Mouse (Mus musculus): ENCODE data around the gene 9330182L06Rik.

Gene 9330182L06Rik

GRCm38 (mm10) chr5:9265586-9266279, at the start of gene 9330182L06Rik:
9330182L06Rik (plus strand) TSS chr5:9266118.
- DNase-seq (ENCODE audit: low read depth), result no peak

- DNase-seq (ENCODE audit: low read depth), result no peak
These were observed 38.4 kb upstream of the 9330182L06Rik start for GRCm38 (mm10) chr5:9227456-9228008.

GRCm38 (mm10) chr5:9264361-9264760, 1.6 kb upstream of the 9330182L06Rik start:
- DNase-seq (ENCODE audit: low read depth), result no peak

- no peak for DNase-seq (ENCODE audit: low read depth)
These were observed 484 bp downstream of the 9330182L06Rik start for GRCm38 (mm10) chr5:9266280-9266923.

- DNase-seq (ENCODE audit: low read depth), result no peak
These were observed 3.7 kb downstream of the 9330182L06Rik start for GRCm38 (mm10) chr5:9269666-9270065.

GRCm38 (mm10) chr5:9272976-9273375, 7.1 kb downstream of the 9330182L06Rik start:
- DNase-seq (ENCODE audit: low read depth), result no peak

- DNase-seq (ENCODE audit: low read depth), result no peak
These were observed 30.0 kb downstream of the 9330182L06Rik start for GRCm38 (mm10) chr5:9295777-9296549.

GRCm38 (mm10) chr5:9296550-9296928, 30.6 kb downstream of the 9330182L06Rik start:
- DNase-seq (ENCODE audit: low read depth), result no peak

- DNase-seq (ENCODE audit: low read depth), result no peak
These were observed 60.9 kb downstream of the 9330182L06Rik start for GRCm38 (mm10) chr5:9326863-9327262.

GRCm38 (mm10) chr5:9327528-9327927, 61.6 kb downstream of the 9330182L06Rik start:
- DNase-seq (ENCODE audit: low read depth), result no peak

- DNase-seq (ENCODE audit: low read depth), result no peak
These were observed 73.0 kb downstream of the 9330182L06Rik start for GRCm38 (mm10) chr5:9338756-9339510.

- no peak for DNase-seq (ENCODE audit: low read depth)
These were observed 73.7 kb downstream of the 9330182L06Rik start for GRCm38 (mm10) chr5:9339511-9340173.

GRCm38 (mm10) chr5:9344581-9344980, 78.7 kb downstream of the 9330182L06Rik start:
- no peak for DNase-seq (ENCODE audit: low read depth)

- DNase-seq (ENCODE audit: low read depth), result no peak
These were observed 79.2 kb downstream of the 9330182L06Rik start for GRCm38 (mm10) chr5:9345038-9345617.

GRCm38 (mm10) chr5:9345625-9346024, 79.7 kb downstream of the 9330182L06Rik start:
- no peak for DNase-seq (ENCODE audit: low read depth)

GRCm38 (mm10) chr5:9346510-9346909, 80.6 kb downstream of the 9330182L06Rik start:
- DNase-seq (ENCODE audit: low read depth), result no peak

GRCm38 (mm10) chr5:9352163-9352562, 86.2 kb downstream of the 9330182L06Rik start:
- DNase-seq (ENCODE audit: low read depth), result no peak

- no peak for DNase-seq (ENCODE audit: low read depth)
These were observed 86.7 kb downstream of the 9330182L06Rik start for GRCm38 (mm10) chr5:9352646-9353045.

- no peak for DNase-seq (ENCODE audit: low read depth)
These were observed 88.3 kb downstream of the 9330182L06Rik start for GRCm38 (mm10) chr5:9354257-9354656.

- DNase-seq (ENCODE audit: low read depth), result no peak
These were observed 92.2 kb downstream of the 9330182L06Rik start for GRCm38 (mm10) chr5:9358076-9358475.

Measured in c-Kit-positive CD71-negative TER-119-negative erythroid progenitor cells, embryonic 14.5 days (primary cell).